Mouse (Mus musculus): Measurements from ENCODE around the gene Wbp1l.

DNA sequence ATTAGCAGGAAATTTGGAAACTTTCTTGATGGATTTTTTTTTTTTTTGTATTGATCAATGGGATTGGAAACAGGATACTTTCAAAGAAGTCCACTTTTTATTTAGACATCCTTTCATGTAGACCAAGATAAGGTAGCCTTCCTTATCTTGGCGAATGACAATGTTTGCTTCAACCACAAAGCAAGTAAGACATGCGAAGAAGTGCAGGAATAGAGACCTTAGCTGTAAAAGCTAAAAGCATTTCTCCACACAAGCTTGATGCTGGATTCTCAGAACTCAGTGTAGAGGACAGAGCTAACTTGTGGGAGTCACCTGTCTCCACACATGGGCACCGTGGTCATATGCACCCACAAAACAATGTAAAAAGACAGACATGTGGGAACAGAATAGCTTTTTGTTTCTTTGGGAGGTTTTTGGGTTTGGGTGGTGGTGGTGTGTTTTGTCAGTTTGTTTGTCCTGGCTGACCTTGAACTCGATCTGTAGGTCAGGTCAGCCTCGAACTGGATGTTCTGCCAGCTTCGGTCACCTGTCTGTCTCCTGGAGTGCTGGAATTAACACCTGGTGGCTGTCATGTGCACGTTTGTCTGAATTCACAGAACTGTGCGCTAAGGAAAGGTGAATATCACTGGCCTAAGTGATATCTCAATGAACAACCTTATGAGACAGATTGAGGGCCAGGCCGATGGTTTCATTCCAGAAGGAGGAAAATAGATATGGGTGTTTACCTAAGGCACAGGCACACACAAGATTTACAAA is 107.8 kb downstream of the Wbp1l start:
- TF ChIP-seq CTCF (IDR thresholded peaks at IDR 0.05; ENCODE audit: borderline replicate concordance, extremely low read depth, insufficient read depth, insufficient read length) (no peak), POLR2A (IDR thresholded peaks at IDR 0.05; ENCODE audit: borderline replicate concordance, extremely low read depth, insufficient read depth, insufficient read length, poor library complexity, severe bottlenecking) (no peak)
